Mouse (Mus musculus) heart, postnatal 36 days (tissue): Measurements from ENCODE around the gene Rasl10a. TPM values are rescaled to one million over a fixed set of nuclear protein-coding genes. Genes with fewer than 3 reads are reported as not detected.

Source experiments
- microRNA-seq, 2 experiments: library from miRNA; unstranded; fragments of <30 nt; microRNA quantifications; one replicate each; pipeline ENCODE4 v1.2.0; 2021; ENCODE audit warnings: borderline number of aligned reads in 2 of 2
- total RNA-seq, 2 experiments: library from RNA; stranded (reverse); gene quantifications; 2 replicates each; pipeline ENCODE4 v1.2.3; 2021

The Rasl10a gene
- total RNA-seq, 2 experiments from 2014 or later: 5.1 to 9.5 TPM

Small RNA genes within 50 kb of the gene (microRNA-seq; reads per million reads assigned to microRNA genes)
- gene Gm47296: 0 reads per million in 2 experiments

Other genes with a start within 250 kb of the Rasl10a start
- 10 to 100 TPM; 80.0 to 80.1 TPM for gene Nf2, start 208.6 kb upstream of the Rasl10a start, total RNA-seq
- under 1 TPM; 0.43 to 0.69 TPM for gene Nipsnap1, start 184.2 kb upstream of the Rasl10a start, total RNA-seq
- gene Thoc5, start 162.8 kb upstream of the Rasl10a start, total RNA-seq: 10 to 100 TPM; 16.0 to 17.1 TPM
- gene Nefh, start 110.1 kb upstream of the Rasl10a start, total RNA-seq: not detected
- 10 to 100 TPM; 47.4 to 56.0 TPM for gene Ap1b1, start 71.3 kb upstream of the Rasl10a start, total RNA-seq
- gene Gas2l1, start 7.2 kb downstream of the Rasl10a start, total RNA-seq: 10 to 100 TPM; 17.5 to 18.7 TPM
- 10 to 100 TPM; 21.0 to 28.1 TPM for gene Rhbdd3, start 40.8 kb downstream of the Rasl10a start, total RNA-seq
- 10 to 100 TPM; 85.9 to 93.8 TPM for gene Ewsr1, start 41.1 kb downstream of the Rasl10a start, total RNA-seq
- 1 to 10 TPM; 2.1 to 3.8 TPM for gene Emid1, start 94.1 kb downstream of the Rasl10a start, total RNA-seq
- gene Kremen1, start 203.4 kb downstream of the Rasl10a start, total RNA-seq: 10 to 100 TPM; 80.7 to 81.9 TPM